1 mouse cellular context compared by ENCODE assay signal in genomic region chr10:128663441-128664220, GRCm38 (mm10).
TF ChIP-seq lines count a peak whose summit lies in the region.

No protein-coding gene starts in this region.

TF ChIP-seq in MEL, 35 proteins besides CTCF, POLR2A, EP300 and RAD21 (continued from another document):
- no peak for TF ChIP-seq MAFK (IDR thresholded peaks at IDR 0.05; ENCODE audit: borderline replicate concordance, low read depth, low read length)
- TF ChIP-seq RCOR1 (IDR thresholded peaks at IDR 0.05; ENCODE audit: low read depth, low read length), result no peak
- no peak for TF ChIP-seq MAZ (IDR thresholded peaks at IDR 0.05; ENCODE audit: low read depth, low read length)
- no peak for TF ChIP-seq CHD2 (IDR thresholded peaks at IDR 0.05; ENCODE audit: low read length)
